Comparison of ENCODE assay signal across 25 mouse cellular contexts in the genomic region with DNA sequence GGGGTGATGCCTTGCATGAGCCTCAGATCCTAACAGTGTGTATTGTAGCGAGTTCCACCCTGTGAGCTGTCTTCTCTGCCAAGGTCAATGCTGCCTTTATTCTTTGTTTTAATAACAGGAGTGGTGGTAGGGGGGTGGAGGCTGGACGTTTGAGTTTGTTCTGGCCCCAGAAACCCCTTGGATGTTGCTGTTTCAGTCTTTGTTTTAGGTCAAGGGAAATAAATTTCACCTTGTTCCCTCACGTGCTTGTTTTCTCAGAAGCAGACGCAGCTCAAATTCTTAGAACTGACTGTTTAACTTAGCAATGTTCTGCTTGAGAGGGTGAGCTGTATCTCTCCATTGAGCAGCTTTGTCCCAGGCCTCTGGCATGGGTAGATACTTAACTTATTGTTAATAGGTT.
A peak's percentile ranks its signal among the peaks of the same experiment; 100 is the strongest.
DNase-seq lines count a peak whose midpoint lies in the region; ATAC-seq and TF ChIP-seq lines count a peak whose summit lies in the region.
"Had no signal": no experiment of that assay in that cellular context is flagged by ENCODE, and none has a peak within 500 bp of the region (broad histone marks: within the 10 kb centered on the region; RNA-seq: fewer than 3 reads in every experiment).

No protein-coding gene starts in this region.

- H3K9me3 ChIP-seq in kidney, postnatal 0 days (replicated peaks; ENCODE audit: low read length): no peaks in the 10 kb centered on the region
- H3K9me3 ChIP-seq in stomach, postnatal 0 days (ENCODE audit: control insufficient read depth, low read length): no peaks in the 10 kb centered on the region
- H3K9me3 ChIP-seq: G1E; heart, embryonic 13.5 days; limb, embryonic 10.5 days; limb, embryonic 15.5 days had no signal

- ATAC-seq in Patski: peak; percentile 88
- peak; percentile 85 for ATAC-seq in kidney, postnatal 0 days (replicated peaks; ENCODE audit: low FRiP score, low read depth)
- ATAC-seq in stomach, postnatal 0 days (ENCODE audit: low FRiP score, low TSS enrichment): peak; percentile 70
- ATAC-seq: forebrain, embryonic 16.5 days; inflammation-experienced regulatory T-cells, adult 6 months had no signal

- peak; percentile 29 for TF ChIP-seq EP300 in stomach, postnatal 0 days (optimal IDR thresholded peaks at IDR 0.05)

- no peak overlapping the region for H3K4me3 ChIP-seq in kidney, postnatal 0 days (replicated peaks; ENCODE audit: low read depth, low read length)
- no peak overlapping the region for H3K4me3 ChIP-seq in stomach, postnatal 0 days (ENCODE audit: low read depth, low read length)
- H3K4me3 ChIP-seq: erythroblast, embryonic 14.5 days; heart, embryonic 13.5 days; limb, embryonic 10.5 days; limb, embryonic 15.5 days had no signal

- H3K36me3 ChIP-seq in kidney, postnatal 0 days (ENCODE audit: insufficient read depth, low read length): no peaks in the 10 kb centered on the region
- H3K36me3 ChIP-seq in stomach, postnatal 0 days (ENCODE audit: control insufficient read depth, insufficient read depth, low read length): no peaks in the 10 kb centered on the region
- H3K36me3 ChIP-seq: G1E; heart, embryonic 13.5 days; limb, embryonic 10.5 days; limb, embryonic 15.5 days had no signal

- POLR2A ChIA-PET in Patski (lab: Charles Lee): no interaction called here

- in situ Hi-C loops in Patski (cut with MboI; ENCODE audit: low pct_unique_long_range_greater_than_20kb): loop anchor here (10.0 kb wide), 2 partner anchors 338 to 512 kb away; no protein-coding TSS in a partner anchor

- peak; percentile 65 for DNase-seq in Patski (ENCODE audit: low read depth, low spot score)
- peak; percentile 82 to 88 for DNase-seq in kidney, adult 8-10 months
- DNase-seq in kidney, postnatal 0 days (ENCODE audit: low spot score): peak; percentile 69
- peak; percentile 21 for DNase-seq in stomach, postnatal 0 days (ENCODE audit: low spot score)
- DNase-seq in adrenal gland, postnatal 10 days: no peak
- DNase-seq in right cerebral cortex, postnatal 4 days: no peak
- DNase-seq in left cerebral cortex, adult 9 months (ENCODE audit: low spot score in 2 of 2): no peak
- DNase-seq: adrenal gland, postnatal 25 days; cerebellum, adult 18-20 months; cerebellum, postnatal 14 days; heart, postnatal 10 days; lung, embryonic 14.5 days; lung, postnatal 14 days; midbrain, embryonic 14.5 days; retina, postnatal 1 day; thymus, adult 2 months had no signal

- H3K27ac ChIP-seq in kidney, postnatal 0 days: peak overlapping the region; percentile 62
- no peak overlapping the region for H3K27ac ChIP-seq in stomach, postnatal 0 days (replicated peaks)
- H3K27ac ChIP-seq: heart, embryonic 13.5 days; hindbrain, embryonic 14.5 days; limb, embryonic 10.5 days; limb, embryonic 15.5 days; liver, embryonic 14.5 days had no signal

- H3K4me2 ChIP-seq in kidney, postnatal 0 days (ENCODE audit: low read length): no peak overlapping the region
- H3K4me2 ChIP-seq in stomach, postnatal 0 days (replicated peaks; ENCODE audit: low read depth): no peak overlapping the region
- H3K4me2 ChIP-seq: heart, embryonic 13.5 days; hindbrain, embryonic 14.5 days; limb, embryonic 15.5 days; lung, embryonic 14.5 days had no signal

- CTCF ChIA-PET in Patski (lab: Charles Lee): interaction anchor here (0.8 to 2.9 kb wide), 7 partner anchors 11 to 339 kb away, joined by 3 to 19 read pairs (median 4); no protein-coding TSS in a partner anchor

- H3K9ac ChIP-seq in kidney, postnatal 0 days (ENCODE audit: low read depth, low read length): no peak overlapping the region
- no peak overlapping the region for H3K9ac ChIP-seq in stomach, postnatal 0 days (ENCODE audit: low read length)
- H3K9ac ChIP-seq: heart, embryonic 13.5 days; hindbrain, embryonic 14.5 days; limb, embryonic 15.5 days; liver, embryonic 14.5 days; lung, embryonic 14.5 days had no signal

- 23% methylated on average over 4 of the region's 4 CpGs for WGBS in kidney, postnatal 0 days
- 29% methylated on average over 4 of the region's 4 CpGs for WGBS in stomach, postnatal 0 days

- H3K4me1 ChIP-seq in kidney, postnatal 0 days (replicated peaks; ENCODE audit: insufficient read depth, low read length): no peaks in the 10 kb centered on the region; the same call in none of the 2 replicates
- H3K4me1 ChIP-seq in stomach, postnatal 0 days (replicated peaks; ENCODE audit: control insufficient read depth, insufficient read depth): no peaks in the 10 kb centered on the region
- H3K4me1 ChIP-seq: heart, embryonic 13.5 days had no signal

- no peaks in the 10 kb centered on the region for H3K27me3 ChIP-seq in Patski
- H3K27me3 ChIP-seq in kidney, postnatal 0 days (ENCODE audit: insufficient read depth, low read length): no peaks in the 10 kb centered on the region
- no peaks in the 10 kb centered on the region for H3K27me3 ChIP-seq in stomach, postnatal 0 days (ENCODE audit: control insufficient read depth, insufficient read depth, low read length)
- H3K27me3 ChIP-seq: heart, embryonic 13.5 days; limb, embryonic 15.5 days had no signal

- TF ChIP-seq CTCF in Patski (IDR thresholded peaks at IDR 0.05): no peak
- TF ChIP-seq CTCF in kidney, postnatal 0 days (IDR thresholded peaks at IDR 0.05; ENCODE audit: low read depth): no peak
- no peak for TF ChIP-seq CTCF in stomach, postnatal 0 days (IDR thresholded peaks at IDR 0.05; ENCODE audit: low read depth)

Comparison
In these comparisons a context has a peak if more than half of its experiments do, and no peak if none do; other contexts are left out.
1. DNase-seq: peak in Patski (single experiment), kidney, adult 8-10 months (2 of 2), kidney, postnatal 0 days (single experiment) and stomach, postnatal 0 days (single experiment); none in adrenal gland, postnatal 10 days (single experiment), right cerebral cortex, postnatal 4 days (single experiment) and left cerebral cortex, adult 9 months (0 of 2).
2. Peak in every context shown above with its lines, with median percentiles within 50 percentile points of each other: ATAC-seq.